Mouse (Mus musculus) kidney, adult 2 months (tissue): Measurements from ENCODE around the gene Taar4. TPM values are rescaled to one million over a fixed set of nuclear protein-coding genes. Genes with fewer than 3 reads are reported as not detected.

Source experiments
- DNase-seq: peaks from one replicate; pipeline ENCODE4 v3.0.0; 2021
- H3K27ac ChIP-seq: fragments of 200-500 bp; 2 replicates; pipeline ENCODE4 v1.5.1; 2012; ENCODE audit warnings: low read depth, low read length, control low read depth, inconsistent platforms; ENCODE audit not compliant: insufficient read depth
- H3K27me3 ChIP-seq: fragments of 200-500 bp; replicated peaks from 2 replicates; pipeline ENCODE4 v1.6.1; 2012; ENCODE audit warnings: mild to moderate bottlenecking, moderate library complexity, low read length, inconsistent platforms; ENCODE audit not compliant: control insufficient read depth, insufficient read depth
- H3K36me3 ChIP-seq: fragments of 200-500 bp; 2 replicates; pipeline ENCODE4 v1.6.1; 2012; ENCODE audit warnings: mild to moderate bottlenecking, moderate library complexity, low read length, inconsistent platforms; ENCODE audit not compliant: control insufficient read depth, insufficient read depth
- H3K4me1 ChIP-seq: fragments of 200-500 bp; 2 replicates; pipeline ENCODE4 v1.6.1; 2011; ENCODE audit warnings: low read length; ENCODE audit not compliant: control insufficient read depth, insufficient read depth
- H3K4me3 ChIP-seq: fragments of 200-500 bp; 2 replicates; pipeline ENCODE4 v1.5.1; 2011; ENCODE audit warnings: mild to moderate bottlenecking, low read depth, low read length, control low read depth; ENCODE audit not compliant: insufficient read depth
- CTCF ChIP-seq: fragments of 200-500 bp; conservative IDR thresholded peaks from 2 replicates; pipeline ENCODE4 v1.5.1; 2011; ENCODE audit warnings: low read depth, mild to moderate bottlenecking, control low read depth, low read length, moderate library complexity, mixed read lengths; ENCODE audit not compliant: insufficient read depth, insufficient read length
- POLR2A ChIP-seq: fragments of 200-500 bp; IDR thresholded peaks from one replicate; pipeline ENCODE4 v1.6.1; 2011; ENCODE audit warnings: low read depth, low read length, control low read depth
- WGBS: fragments of 180-500 bp; shearing (Covaris S2); methylation state at CpG from one replicate; pipeline ENCODE4 v1.1.7; 2018; 5-methylcytosine and 5-hydroxymethylcytosine counted together
- polyA plus RNA-seq: library from polyadenylated mRNA; depleted of rRNA; stranded (reverse); fragments of >200 nt; gene quantifications from 2 replicates; pipeline ENCODE4 v1.2.3, GENCODE M21; 2012; rRNA removed

The Taar4 gene
- polyA plus RNA-seq, 1 experiment: not detected

DNA sequence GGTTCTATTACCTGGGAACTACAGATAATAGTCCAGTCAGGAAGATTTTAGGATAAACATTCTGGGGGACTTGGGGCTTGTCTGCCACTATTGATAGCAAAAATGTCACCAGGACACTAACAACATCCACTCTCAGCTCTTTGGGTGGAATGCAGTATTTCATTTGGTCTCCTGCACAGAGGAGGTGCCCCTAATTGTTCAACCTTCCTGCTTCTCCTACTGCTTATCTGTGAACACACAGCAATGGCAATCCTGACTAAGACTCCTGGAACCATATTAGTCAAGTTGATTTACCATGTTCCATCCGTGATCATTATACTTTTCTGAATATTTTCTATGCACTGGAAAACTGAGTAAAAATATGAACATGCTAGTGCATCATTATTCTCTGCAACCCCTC lies 47.8 kb downstream of the Taar4 start:
- WGBS: 88% methylated on average over 1 of the region's 1 CpGs
- H3K4me3 ChIP-seq: no peak overlapping the region
- no peaks in the 10 kb centered on the region for H3K4me1 ChIP-seq
- TF ChIP-seq CTCF (no peak), POLR2A (no peak)
- no peak for DNase-seq
- no peak overlapping the region for H3K27ac ChIP-seq
- H3K36me3 ChIP-seq: no peaks in the 10 kb centered on the region
- H3K27me3 ChIP-seq: no peaks in the 10 kb centered on the region

Other genes with a start within 250 kb of the Taar4 start
- gene Rps12, start 173.2 kb upstream of the Taar4 start, polyA plus RNA-seq: 901 and 1,136 TPM in 2 replicates
- 14.8 and 15.6 TPM in 2 replicates for gene Slc18b1, start 163.5 kb upstream of the Taar4 start, polyA plus RNA-seq
- 0.57 and 0.59 TPM in 2 replicates for gene Vnn3, start 109.0 kb upstream of the Taar4 start, polyA plus RNA-seq
- gene Vnn1, start 65.8 kb upstream of the Taar4 start, polyA plus RNA-seq: 69.6 and 78.5 TPM in 2 replicates
- not detected in 2 replicates for gene Taar1, start 40.1 kb upstream of the Taar4 start, polyA plus RNA-seq
- not detected in 2 replicates for gene Taar2, start 21.9 kb upstream of the Taar4 start, polyA plus RNA-seq
- gene Taar3, start 10.9 kb upstream of the Taar4 start, polyA plus RNA-seq: not detected in 2 replicates
- gene Taar5, start 10.2 kb downstream of the Taar4 start, polyA plus RNA-seq: 0.08 TPM in 1 of 2 replicates, not detected in the other
- gene Taar6, start 25.2 kb downstream of the Taar4 start, polyA plus RNA-seq: not detected in 2 replicates
- not detected in 2 replicates for gene Taar7a, start 33.0 kb downstream of the Taar4 start, polyA plus RNA-seq
- gene Taar7b, start 39.4 kb downstream of the Taar4 start, polyA plus RNA-seq: not detected in 2 replicates
- not detected in 2 replicates for gene Taar7d, start 66.7 kb downstream of the Taar4 start, polyA plus RNA-seq
- gene Taar7e, start 77.1 kb downstream of the Taar4 start, polyA plus RNA-seq: not detected in 2 replicates
- not detected in 2 replicates for gene Taar7f, start 89.0 kb downstream of the Taar4 start, polyA plus RNA-seq
- not detected in 2 replicates for gene Taar8a, start 116.0 kb downstream of the Taar4 start, polyA plus RNA-seq
- not detected in 2 replicates for gene Taar8b, start 131.8 kb downstream of the Taar4 start, polyA plus RNA-seq
- gene Taar8c, start 141.4 kb downstream of the Taar4 start, polyA plus RNA-seq: not detected in 2 replicates
- gene Taar9, start 149.0 kb downstream of the Taar4 start, polyA plus RNA-seq: not detected in 2 replicates
- gene Stx7, start 188.8 kb downstream of the Taar4 start, polyA plus RNA-seq: 168 and 197 TPM in 2 replicates